In genomic region chr8:79360774-79361527, GRCm38 (mm10) we compare ENCODE assay signal across 9 mouse cellular contexts. TPM values are rescaled to one million over a fixed set of nuclear protein-coding genes. Genes with fewer than 3 reads are reported as not detected.
DNase-seq lines count a peak whose midpoint lies in the region; ATAC-seq and TF ChIP-seq lines count a peak whose summit lies in the region.
"Had no signal": no experiment of that assay in that cellular context is flagged by ENCODE, and none has a peak within 500 bp of the region (broad histone marks: within the 10 kb centered on the region; RNA-seq: fewer than 3 reads in every experiment).

No protein-coding gene starts in this region.

- H3K27ac ChIP-seq in forebrain, embryonic 13.5 days = peak overlapping the region; percentile 20; the same call in 1 of the 2 replicates
- no peak overlapping the region for H3K27ac ChIP-seq in forebrain, embryonic 14.5 days (ENCODE audit: low read depth, low read length)
- H3K27ac ChIP-seq in left cerebral cortex, adult 2 months = 0 out of 2 replicates have a peak overlapping the region, but pooled peaks have one; percentile 3
- H3K27ac ChIP-seq in hindbrain, embryonic 10.5 days = peak overlapping the region; percentile 36; the same call in 1 of the 2 replicates
- peak overlapping the region; percentile 5; the same call in 1 of the 2 replicates for H3K27ac ChIP-seq in liver, embryonic 16.5 days (ENCODE audit: low read length)

- DNase-seq in forebrain, embryonic 14.5 days (ENCODE audit: low spot score) = no peak
- DNase-seq in left cerebral cortex, adult 2 months (ENCODE audit: extremely low spot score in 1 of 2, low spot score in 2 of 2) = no peak
- no peak for DNase-seq in left cerebral cortex, adult 11 months (ENCODE audit: low spot score)
- DNase-seq in hindbrain, embryonic 10.5 days (ENCODE audit: low spot score) = no peak
- no peak for DNase-seq in urinary bladder, postnatal 14 days (ENCODE audit: low spot score)
- DNase-seq: kidney, adult 18-20 months had no signal

- H3K9me3 ChIP-seq in forebrain, embryonic 13.5 days (replicated peaks) = no peaks in the 10 kb centered on the region
- H3K9me3 ChIP-seq in forebrain, embryonic 14.5 days (replicated peaks; ENCODE audit: control insufficient read depth, low read length) = no peaks in the 10 kb centered on the region
- H3K9me3 ChIP-seq in hindbrain, embryonic 10.5 days = no peaks in the 10 kb centered on the region
- no peaks in the 10 kb centered on the region for H3K9me3 ChIP-seq in liver, embryonic 16.5 days (replicated peaks; ENCODE audit: control insufficient read depth, low read length)

- ATAC-seq in forebrain, embryonic 13.5 days = no peak
- no peak for ATAC-seq in forebrain, embryonic 14.5 days
- ATAC-seq in liver, embryonic 16.5 days (ENCODE audit: low read depth) = peak; percentile 66; the same call in 1 of the 2 replicates
- no peak for ATAC-seq in monocyte, adult 5-6 weeks (replicated peaks; ENCODE audit: insufficient number of reproducible peaks, low FRiP score, low TSS enrichment, poor library complexity, severe bottlenecking)

- no peak overlapping the region for H3K4me2 ChIP-seq in forebrain, embryonic 13.5 days
- no peak overlapping the region for H3K4me2 ChIP-seq in forebrain, embryonic 14.5 days (ENCODE audit: low read length)
- H3K4me2 ChIP-seq in liver, embryonic 16.5 days (ENCODE audit: low read depth, low read length) = no peak overlapping the region

- no peak overlapping the region for H3K4me3 ChIP-seq in forebrain, embryonic 13.5 days
- H3K4me3 ChIP-seq in forebrain, embryonic 14.5 days (ENCODE audit: low read depth, low read length) = no peak overlapping the region
- H3K4me3 ChIP-seq in left cerebral cortex, adult 2 months = no peak overlapping the region
- no peak overlapping the region for H3K4me3 ChIP-seq in hindbrain, embryonic 10.5 days
- H3K4me3 ChIP-seq in liver, embryonic 16.5 days (ENCODE audit: low read depth, low read length) = no peak overlapping the region

- intact Hi-C loops in left cerebral cortex, adult 2 months (cut with DNase I) = no loop called here

- H3K4me1 ChIP-seq in forebrain, embryonic 13.5 days = peaks cover 38% of the 10 kb centered on the region
- H3K4me1 ChIP-seq in forebrain, embryonic 14.5 days (ENCODE audit: control insufficient read depth, insufficient read depth, low read length) = peaks cover 12% of the 10 kb centered on the region
- H3K4me1 ChIP-seq in hindbrain, embryonic 10.5 days (replicated peaks) = peaks cover 21% of the 10 kb centered on the region
- peaks cover 7% of the 10 kb centered on the region for H3K4me1 ChIP-seq in liver, embryonic 16.5 days (ENCODE audit: control insufficient read depth, low read depth, low read length)

- TF ChIP-seq CTCF in left cerebral cortex, adult 2 months (IDR thresholded peaks at IDR 0.05) = no peak

- no peaks in the 10 kb centered on the region for H3K27me3 ChIP-seq in forebrain, embryonic 13.5 days
- no peaks in the 10 kb centered on the region for H3K27me3 ChIP-seq in forebrain, embryonic 14.5 days (replicated peaks; ENCODE audit: control insufficient read depth, insufficient read depth, low read length)
- H3K27me3 ChIP-seq in hindbrain, embryonic 10.5 days (ENCODE audit: insufficient read depth, poor library complexity, severe bottlenecking) = no peaks in the 10 kb centered on the region
- no peaks in the 10 kb centered on the region for H3K27me3 ChIP-seq in liver, embryonic 16.5 days (ENCODE audit: control insufficient read depth, insufficient read depth, low read depth, low read length)

- WGBS in forebrain, embryonic 13.5 days = 82% methylated on average over 6 of the region's 6 CpGs
- WGBS in forebrain, embryonic 14.5 days = 78% methylated on average over 6 of the region's 6 CpGs
- WGBS in hindbrain, embryonic 10.5 days = 65% methylated on average over 6 of the region's 6 CpGs
- 45% methylated on average over 6 of the region's 6 CpGs for WGBS in liver, embryonic 16.5 days (ENCODE audit: insufficient replicate concordance)

- no peak overlapping the region for H3K9ac ChIP-seq in forebrain, embryonic 13.5 days
- H3K9ac ChIP-seq in forebrain, embryonic 14.5 days (ENCODE audit: low read length) = no peak overlapping the region
- no peak overlapping the region for H3K9ac ChIP-seq in liver, embryonic 16.5 days (ENCODE audit: low read depth, low read length)

- H3K36me3 ChIP-seq in forebrain, embryonic 13.5 days (ENCODE audit: poor library complexity, severe bottlenecking) = peaks cover 13% of the 10 kb centered on the region
- H3K36me3 ChIP-seq in forebrain, embryonic 14.5 days (ENCODE audit: control insufficient read depth, insufficient read depth, low read length) = peaks cover 23% of the 10 kb centered on the region
- peaks cover 59% of the 10 kb centered on the region for H3K36me3 ChIP-seq in hindbrain, embryonic 10.5 days
- H3K36me3 ChIP-seq in liver, embryonic 16.5 days (ENCODE audit: control insufficient read depth, insufficient read depth) = no peaks in the 10 kb centered on the region

RNA-seq across cellular contexts. Expression of gene Smad1, which starts 38.4 kb away (rescaled TPM):
- 49.5 and 50.9 TPM in 2 replicates for polyA plus RNA-seq in forebrain, embryonic 13.5 days (2015; fragmentation: Nextera tagmentation; extraction: Ambion mirVana)
- 64.2 and 66.5 TPM in 2 replicates for polyA plus RNA-seq in forebrain, embryonic 14.5 days (2014; fragmentation: Nextera tagmentation; extraction: Ambion mirVana)
- total RNA-seq in left cerebral cortex, adult 2 months (2021) = 10 to 100 TPM; 30.8 to 32.9 TPM
- polyA plus RNA-seq in hindbrain, embryonic 10.5 days (2016; fragmentation: Nextera tagmentation; extraction: Ambion mirVana) = 41.5 and 45.9 TPM in 2 replicates
- 5.6 and 6.9 TPM in 2 replicates for polyA plus RNA-seq in liver, embryonic 16.5 days (2015; fragmentation: Nextera tagmentation; extraction: Ambion mirVana)
- 20.4 to 33.2 TPM (median 21.8 TPM) in 3 replicates for total RNA-seq in monocyte, adult 5-6 weeks (2017)
